Mouse (Mus musculus) adrenal gland, adult (tissue): ENCODE data around the gene Hpcal1.

ENCODE experiments used
- DNase-seq, 2 experiments: peaks; one replicate each; pipeline ENCODE4 v3.0.0; 2022 to 2023; ENCODE audit warnings: low spot score in 1 of 2; ENCODE audit not compliant: inconsistent age in 2 of 2

The Hpcal1 gene

DNA sequence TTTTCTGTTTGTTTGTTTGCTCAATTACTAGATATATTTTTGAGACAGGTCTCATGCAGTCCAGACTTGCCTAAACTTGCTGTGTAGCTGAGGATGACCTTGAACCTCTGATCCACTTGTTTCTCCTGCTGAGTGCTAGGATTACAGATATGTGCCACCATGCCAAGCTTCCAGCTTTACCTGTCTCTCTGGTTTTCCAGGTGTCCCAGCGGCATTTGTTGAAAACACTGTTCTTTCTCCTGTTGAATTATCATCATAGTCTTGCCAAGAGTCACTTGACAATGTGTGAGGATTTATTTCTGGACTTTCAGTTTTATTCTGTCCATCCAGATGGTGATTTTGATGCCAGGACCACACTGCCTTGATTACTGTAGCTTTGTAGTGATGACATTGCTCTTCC, 6.3 kb upstream of the Hpcal1 start:
- DNase-seq: no peak

DNA sequence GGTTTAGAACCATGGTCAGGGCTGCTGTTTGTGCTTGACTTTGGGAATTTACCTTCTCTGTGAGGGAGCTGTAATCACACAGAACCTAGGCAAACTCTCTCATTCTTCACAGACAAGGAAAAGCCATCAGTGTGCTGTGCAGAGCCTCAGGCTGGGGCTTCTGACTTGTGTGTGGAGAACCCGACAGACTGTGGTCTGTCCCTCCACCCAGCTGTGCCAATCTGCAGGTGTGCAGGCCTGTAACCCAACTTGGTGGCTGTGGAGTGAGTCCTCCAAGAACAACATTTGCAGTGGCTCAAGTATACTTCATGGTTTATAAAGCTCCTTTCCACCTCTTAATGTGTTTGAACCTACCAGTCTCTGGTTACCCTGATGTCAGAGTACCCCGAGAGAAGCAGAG, 4.5 kb upstream of the Hpcal1 start:
- no peak for DNase-seq

DNA sequence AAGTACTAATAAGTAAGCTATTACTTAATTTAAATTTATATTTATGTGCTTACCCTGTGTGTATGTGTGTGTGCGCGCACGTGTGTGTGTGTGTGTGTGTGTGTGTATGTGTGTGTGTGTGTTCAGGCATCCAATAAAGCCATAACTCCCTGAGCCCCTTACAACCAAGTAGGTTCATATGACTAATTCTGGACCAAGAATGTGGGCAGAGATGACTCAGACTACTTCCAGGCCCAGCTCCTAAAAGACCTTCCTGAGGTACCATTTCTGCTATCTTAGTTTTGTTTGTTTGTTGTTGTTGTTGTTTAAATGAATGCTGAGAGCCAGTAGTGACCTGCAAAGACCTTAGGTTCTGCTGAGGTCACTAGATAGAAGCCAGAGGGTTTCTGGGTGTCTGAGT, 1.7 kb upstream of the Hpcal1 start:
- no peak for DNase-seq

DNA sequence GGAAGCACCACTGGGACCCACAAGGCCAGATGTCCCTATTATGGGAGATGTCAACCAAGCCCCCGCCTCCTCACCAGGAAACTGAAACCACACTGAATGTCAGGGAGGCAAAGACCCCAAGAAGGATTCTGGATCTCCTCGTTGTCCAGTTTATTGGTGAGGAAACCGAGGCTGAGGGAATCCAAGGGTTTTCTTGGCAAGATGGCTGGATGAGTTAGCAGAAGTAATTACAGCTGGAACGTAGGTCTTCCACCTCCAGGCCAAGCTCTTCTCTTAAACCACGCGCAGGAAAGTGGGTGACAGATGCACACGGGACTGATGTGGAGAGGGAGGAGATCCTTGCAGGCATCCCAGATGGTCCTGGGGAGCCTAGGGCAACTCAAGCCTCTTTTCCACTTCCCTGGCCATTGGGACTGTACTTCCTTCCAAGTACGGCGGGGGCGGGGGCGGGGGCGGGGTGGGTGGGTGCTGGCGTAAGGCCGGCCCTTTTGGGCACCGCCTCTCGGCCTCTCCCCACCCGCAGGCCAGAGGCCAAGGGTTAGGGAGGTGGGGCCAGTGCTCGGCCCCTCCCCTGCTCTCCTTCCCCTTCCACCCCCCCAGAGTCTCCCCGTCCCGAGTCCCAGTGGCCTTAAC, 609 bp upstream of the Hpcal1 start:
- peak in 1 of 2 experiments; percentile 31 for DNase-seq

DNA sequence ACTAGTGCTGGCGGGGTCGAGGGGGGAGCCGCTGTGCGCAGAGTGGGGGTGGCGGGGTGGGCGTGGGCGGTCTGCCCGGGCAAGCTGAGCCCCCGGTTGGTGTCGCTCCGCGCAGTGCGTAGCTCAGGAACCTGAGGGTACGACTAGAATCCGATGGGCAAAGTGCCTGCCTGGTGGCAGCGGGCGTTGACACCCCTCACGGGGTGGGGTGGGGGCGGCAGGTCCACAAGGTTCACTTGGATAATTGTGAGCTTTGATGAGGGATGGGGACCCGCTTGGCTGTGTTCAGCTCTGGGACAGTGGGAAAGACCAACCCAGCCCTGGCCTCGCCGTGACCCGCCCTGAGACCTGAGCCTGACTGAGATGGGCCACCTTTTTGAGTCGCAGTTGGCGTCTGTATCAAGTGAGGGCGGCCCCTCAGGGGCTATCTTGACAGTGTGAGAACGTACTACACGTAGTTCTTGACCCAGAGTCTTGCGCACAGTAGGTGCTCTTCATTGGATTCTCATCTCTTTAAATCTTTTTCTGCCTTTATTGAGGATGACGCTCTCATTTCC, 742 bp downstream of the Hpcal1 start:
- DNase-seq: peak; percentile 49 to 78

DNA sequence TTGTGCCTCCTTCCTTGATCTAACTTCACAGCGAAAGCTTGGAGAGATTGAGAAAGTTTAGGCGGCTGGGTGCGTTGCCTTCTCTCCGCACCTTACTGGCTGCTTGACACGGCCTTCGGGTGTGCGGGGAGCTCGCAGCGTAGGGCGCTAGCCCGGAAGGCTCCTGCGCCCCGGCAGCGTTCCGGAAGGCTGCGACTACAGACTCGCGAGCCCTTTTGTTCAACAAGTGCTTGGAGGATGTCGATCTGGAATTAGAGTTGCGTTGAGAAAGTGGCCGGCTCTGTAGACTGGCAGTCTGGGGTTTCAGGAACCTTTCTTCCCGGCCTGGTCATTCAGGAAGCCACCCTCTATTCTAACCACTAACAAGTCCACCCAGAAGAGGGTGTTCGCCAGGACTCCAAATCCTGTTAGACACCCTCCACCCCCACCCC, 1.2 kb downstream of the Hpcal1 start:
- peak in 1 of 2 experiments; percentile 53 for DNase-seq

DNA sequence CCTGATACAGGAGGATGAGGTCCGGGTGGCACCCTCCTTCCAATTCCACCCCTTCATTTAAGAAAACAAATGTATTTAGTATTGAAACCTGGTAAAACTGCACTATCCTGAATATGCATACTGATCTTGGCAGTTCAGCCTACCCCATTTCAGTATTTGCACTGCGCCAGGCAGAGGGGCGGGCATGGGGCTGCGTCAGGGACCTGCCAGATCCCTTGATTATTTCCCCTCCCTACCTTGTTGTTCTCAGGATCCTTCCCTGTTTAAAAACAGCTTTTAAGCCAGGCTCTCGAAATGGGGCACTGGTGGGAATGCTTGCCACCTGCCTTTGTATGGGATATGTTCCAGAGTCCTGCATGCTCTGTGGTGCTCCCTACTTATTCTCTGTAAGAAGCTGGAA, 1.7 kb downstream of the Hpcal1 start:
- peak in 1 of 2 experiments; percentile 42 for DNase-seq

DNA sequence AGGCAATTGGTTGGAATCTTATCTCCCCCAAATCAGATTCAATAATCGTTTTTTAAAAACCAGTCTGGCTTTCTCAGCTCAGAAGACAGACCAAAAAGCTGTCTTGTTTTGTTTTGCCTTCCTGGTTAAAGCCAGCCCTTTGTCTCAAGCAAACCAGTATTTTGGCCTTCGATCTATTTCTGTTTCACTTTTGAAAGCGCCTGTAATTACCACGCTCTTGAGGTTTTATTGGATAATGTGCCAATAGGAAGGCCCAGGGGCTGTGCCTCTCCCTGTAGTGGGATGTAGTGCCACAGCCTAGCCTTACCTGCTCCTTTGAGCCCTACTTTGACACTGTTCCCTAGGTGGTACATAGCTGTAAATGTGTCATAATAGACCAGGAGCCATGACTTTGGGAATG, 2.3 kb downstream of the Hpcal1 start:
- DNase-seq: peak in 1 of 2 experiments; percentile 50

DNA sequence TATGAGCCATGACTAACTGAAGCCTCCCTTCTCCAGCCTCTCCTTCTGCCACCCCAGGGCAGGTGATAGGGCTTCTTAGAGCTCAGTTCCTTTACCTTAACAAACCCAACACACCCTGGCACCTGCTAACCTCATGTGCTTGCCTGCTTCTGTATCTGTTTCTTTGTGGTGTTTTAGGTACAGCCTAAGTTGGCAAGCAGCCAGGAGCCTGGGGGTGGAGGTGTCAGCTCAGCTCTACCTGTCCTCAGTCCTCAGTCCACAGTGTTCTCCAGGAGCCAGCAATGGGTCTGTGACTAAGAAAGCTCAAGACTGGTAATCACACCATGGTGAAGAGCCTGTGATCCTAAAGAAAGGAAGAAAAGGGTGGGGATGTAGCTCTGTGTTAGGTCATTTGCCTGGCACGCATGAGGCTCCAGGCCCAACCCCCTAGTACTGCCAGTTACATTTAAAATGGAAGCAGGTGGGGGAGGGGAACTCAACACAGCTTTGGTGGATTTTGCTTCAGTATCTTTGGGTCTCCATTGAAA, 4.0 kb downstream of the Hpcal1 start:
- no peak for DNase-seq

DNA sequence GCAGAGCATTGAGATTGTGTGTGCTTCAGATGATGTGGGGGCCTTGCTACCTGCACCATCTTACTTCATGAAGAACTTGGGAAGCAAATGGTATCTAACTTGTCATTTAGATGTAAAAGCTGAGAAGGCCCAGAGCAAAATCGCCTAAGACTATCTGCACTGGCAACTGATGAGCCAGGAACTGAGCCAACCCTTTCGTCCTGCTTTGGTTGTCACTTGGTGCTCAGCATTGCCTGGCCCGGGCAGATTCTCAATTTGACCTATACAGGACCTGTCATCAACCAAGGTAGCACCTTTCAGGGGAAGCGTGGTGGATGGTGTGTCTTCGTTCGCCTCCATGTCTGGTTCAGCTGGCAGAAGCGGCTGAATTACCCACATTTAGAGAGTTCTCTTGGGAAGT, 5.7 kb downstream of the Hpcal1 start:
- no peak for DNase-seq

DNA sequence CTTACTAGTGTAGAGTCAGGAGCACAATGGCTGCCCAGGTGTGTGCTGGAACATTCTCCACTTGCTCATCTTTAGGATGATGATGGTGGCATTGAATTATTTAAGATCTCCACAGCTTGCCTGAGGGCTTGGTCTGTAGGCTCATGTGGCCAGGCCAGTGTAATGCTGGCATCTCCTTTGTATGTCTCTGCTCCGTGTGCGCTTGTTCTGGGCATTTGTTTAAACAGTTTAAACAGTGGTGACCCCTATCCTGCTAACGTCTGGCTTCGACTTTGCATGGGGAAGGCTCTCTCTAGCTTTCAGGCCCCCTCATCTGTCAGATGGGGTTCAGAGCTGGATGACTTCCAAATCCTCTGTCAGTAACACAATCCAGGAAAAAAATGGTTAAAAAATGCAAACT, 8.3 kb downstream of the Hpcal1 start:
- DNase-seq: no peak

DNA sequence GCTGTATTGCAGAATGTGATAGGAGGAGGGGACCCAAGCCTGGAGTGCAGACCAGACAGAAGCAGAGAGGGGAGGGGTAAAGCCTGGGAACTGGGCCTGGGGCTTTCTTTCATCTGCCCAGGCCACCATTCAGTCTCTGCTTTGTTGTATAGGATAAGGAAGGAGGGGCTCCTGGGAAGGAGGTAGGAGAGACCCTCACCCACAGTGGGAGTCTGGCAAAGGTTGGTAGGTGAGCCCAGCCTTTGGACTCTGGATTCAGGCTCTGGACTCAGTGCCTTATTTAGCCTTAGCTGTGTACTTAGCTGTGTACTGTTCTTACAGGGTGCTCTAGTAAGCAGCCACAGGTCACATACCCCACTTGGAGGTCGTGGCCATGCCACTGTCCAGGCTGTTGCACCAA, 8.8 kb downstream of the Hpcal1 start:
- no peak for DNase-seq

DNA sequence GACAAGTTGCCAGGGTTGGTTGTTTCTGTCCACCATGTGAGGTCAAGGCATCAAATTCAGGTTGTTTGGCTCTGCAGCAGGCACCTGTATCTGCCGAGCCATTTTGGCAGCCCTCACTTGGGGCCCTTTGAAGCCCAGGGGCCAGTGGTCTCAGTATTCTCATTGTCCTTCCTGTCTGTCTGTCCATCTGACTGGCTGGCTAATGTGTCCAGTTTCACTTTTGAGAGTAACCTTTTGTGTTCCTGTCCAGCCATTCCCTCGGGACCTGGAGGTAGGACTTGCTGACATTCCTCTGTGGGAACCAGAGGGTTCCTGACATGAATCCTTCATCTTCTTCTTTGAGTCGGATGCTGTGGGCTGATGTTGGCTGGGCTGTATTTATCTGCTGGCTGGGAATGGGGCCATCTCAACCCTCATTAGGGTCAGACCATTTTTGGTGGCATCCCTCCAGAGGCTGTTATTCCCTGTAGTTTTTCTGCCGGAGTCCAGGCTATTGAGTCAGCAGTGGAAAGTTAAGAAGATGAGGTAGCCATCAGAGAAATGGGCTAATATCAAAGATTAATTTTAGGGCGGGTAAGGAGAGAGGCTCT, 10.6 kb downstream of the Hpcal1 start:
- DNase-seq: no peak

DNA sequence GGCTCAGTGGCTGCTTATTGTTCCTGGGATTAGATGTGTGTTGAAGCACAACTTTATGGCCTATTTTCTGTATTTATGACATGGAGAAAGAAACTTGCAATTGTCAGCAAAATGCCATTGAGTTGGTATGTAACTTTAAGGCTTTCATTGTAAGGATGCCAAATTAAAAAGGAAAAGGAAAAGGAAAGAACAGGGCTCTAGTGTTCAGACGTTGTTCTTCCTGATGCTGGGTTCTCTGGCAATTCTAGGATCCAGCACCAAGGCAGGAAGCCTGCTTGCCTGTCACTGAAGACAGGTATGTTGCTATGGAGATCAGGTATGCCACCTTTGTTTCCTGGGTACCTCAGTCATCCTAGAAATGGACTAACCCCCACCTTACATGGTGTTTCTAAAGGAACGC, 11.1 kb downstream of the Hpcal1 start:
- no peak for DNase-seq

DNA sequence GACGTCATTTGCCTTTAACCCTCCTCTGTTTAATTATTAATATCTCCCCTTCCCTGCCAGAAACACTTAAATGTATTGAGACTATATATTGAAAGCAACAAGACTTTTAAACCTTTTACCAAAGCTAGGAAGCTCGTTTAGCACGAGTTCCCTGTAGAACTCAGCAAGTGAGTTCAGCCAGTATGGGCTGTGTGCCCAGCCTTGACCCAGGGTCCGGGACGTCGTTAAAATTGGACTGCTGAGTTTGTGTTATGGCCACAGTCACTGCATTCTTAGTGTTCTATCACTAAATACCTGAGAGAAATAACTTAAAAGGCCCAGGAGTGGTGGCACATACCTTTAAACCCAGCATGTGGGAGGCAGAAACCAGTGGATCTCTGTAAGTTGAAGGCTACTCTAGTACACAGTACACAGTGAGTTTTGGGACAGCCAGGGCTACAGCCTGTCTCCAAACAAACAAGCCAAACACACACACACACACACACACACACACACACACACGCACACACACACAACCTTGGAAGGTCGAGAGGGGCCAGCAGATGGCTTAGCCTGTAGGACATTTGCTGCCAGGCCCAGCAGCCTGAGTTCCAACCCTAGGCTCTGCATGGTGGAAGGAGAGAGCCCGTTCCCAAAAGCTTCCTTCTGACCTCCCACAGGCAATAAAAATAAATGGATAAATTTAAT, 11.7 kb downstream of the Hpcal1 start:
- no peak for DNase-seq

DNA sequence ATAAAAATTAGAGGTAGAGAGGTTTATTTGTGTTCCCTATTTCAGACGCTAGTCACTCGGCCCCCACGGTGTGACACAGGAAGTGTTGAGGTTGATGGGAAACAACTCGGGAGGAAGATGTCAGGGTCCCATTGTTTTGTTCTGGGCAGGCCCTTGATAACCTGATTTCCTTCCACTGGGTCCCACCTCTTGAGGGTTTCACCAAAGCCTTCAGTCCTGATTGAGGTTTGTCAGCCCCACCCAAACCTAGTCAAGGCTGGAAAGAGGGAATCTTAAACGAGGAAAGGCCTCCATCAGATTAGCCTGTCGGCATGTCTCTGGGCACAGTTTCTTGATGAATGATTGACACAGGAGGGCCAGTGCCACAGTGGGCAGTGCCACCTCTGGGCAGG, 12.3 kb downstream of the Hpcal1 start:
- DNase-seq: no peak

DNA sequence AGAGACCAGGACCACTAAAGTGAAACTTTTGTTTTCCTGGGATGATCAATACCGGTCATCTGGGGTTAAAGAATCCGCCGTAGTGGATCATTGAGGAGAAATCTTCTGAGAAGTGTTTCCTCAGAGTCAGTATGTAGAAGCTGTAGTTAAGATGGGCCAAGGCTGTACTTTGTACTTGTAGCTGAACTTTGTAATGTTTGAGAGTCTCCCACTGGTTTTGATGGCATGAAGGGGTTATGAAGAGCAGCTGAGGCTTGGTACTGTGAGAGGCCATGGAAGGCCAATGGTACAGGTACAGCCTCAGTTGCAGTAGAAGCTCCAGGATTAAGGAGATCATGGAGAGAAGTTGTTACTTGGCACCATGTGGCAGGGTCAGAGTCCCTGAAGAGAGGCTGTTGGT, 13.2 kb downstream of the Hpcal1 start:
- no peak for DNase-seq

DNA sequence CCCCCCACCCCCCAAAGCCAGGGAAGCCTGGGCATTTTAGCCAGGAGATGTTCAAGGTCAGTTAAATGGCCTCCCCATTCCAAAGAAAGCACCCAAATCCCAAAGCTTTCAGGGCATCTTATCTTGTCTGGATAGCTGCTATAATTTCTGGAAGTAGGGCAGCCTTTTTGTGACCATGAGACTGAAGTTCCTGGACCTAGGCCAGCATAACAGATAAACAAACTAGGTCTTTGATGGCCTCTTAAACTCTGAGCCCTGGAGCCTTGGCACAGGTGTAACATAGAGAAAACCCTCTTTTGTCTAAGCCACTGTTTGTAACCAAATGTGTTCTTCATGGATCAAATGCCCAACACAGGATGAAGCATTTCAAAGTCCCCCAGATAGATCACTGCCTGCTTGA, 16.8 kb downstream of the Hpcal1 start:
- peak in 1 of 2 experiments; percentile 63 for DNase-seq

DNA sequence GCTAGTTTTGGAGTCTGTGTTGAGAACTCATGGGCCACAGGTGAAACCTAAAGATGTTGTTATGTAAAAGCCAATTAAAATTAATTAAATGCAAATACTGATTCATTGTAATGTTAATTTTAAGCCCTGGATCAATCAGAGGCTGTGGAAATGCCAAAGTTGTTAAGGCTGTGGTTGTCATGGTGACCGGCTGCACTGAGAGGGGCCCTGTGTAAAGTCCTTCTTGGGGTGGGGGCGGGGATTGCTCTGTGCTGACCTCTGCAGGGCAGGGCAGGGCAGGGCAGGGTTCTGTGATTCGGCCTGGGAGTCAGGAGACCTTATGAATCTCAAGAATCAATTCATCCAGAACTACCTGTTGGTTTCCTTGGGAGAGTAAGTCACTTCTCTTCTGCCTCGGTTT, 18.8 kb downstream of the Hpcal1 start:
- DNase-seq: no peak

DNA sequence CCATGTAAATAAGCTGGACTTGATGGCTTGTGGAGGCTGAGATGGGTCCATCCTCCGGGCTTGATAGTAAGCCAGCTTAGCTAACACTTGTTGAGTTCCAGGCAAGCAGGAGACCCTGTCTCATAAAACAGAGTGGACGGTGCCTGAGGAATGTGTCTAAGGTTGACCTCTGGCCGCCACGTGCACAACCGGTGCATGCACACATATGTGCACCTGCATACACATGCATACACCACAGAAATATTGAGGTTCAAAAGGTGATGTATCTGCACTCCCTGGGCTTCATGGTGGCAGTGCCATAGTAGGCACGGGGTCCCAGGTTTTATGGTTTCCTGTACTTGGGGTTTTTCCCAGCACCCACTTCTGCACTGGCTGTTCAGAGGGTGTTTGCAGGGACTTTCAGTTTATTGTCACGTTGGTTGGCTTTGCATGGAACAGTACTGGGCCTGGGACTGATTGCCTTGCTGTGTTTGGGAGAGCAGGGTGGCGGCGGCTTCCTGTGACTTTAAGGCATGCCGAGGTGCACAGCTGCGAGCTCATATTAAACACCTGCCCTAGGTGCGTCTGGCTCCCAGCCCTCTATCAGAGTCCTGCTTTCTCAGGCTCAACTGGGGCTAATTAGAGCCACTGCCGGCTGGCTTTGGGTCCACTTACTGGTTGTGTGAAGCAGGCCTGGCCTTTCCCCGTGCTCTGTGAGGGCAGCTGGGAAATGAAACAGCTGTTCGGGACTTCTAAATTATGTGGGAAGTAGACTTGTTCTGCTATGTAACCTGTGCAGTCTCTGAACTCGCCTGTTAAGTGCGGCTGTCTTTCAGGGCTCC, 19.5 kb downstream of the Hpcal1 start:
- no peak for DNase-seq

DNA sequence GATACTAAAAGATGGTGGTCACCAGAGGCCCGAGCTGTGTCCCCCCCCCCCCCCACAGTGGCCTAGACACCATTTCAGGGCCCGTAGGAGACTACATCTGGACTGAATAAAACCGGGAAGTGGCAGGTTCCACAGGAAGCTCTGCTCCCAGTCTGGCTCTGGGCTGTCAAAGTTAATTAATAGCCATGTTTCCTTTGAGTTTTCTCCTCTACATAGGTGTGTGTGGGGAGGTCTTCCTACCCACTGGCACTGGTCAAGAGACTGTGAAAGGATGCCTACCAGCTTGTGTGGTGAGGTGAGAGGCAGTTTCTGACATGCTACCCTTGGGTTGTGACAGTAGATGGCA, 20.1 kb downstream of the Hpcal1 start:
- no peak for DNase-seq
